Mouse (Mus musculus) embryonic facial prominence, embryonic 14.5 days (tissue): ENCODE measurements at regions not wholly inside any gene's neighbourhood (a gene's known extent, or its start where the extent isn't known, plus 50 kb on each side); places are given as distances from the start of the nearest gene placed in this dataset.

Source experiments
- ATAC-seq: fragments of 200-750 bp; cut with Nextera tagmentation; 2 replicates; pipeline ENCODE4 v1.8.0; 2017; ENCODE audit warnings: low read depth, moderate number of reproducible peaks, moderate TSS enrichment
- DNase-seq: peaks from one replicate; pipeline ENCODE4 v3.0.0-alpha.2; 2015; ENCODE audit warnings: low spot score
- H3K27ac ChIP-seq: fragments of 300-500 bp; sonication (generic); replicated peaks from 2 replicates; pipeline ENCODE4 v1.5.1; 2014; ENCODE audit warnings: low read depth, mild to moderate bottlenecking, low read length, moderate library complexity
- H3K27me3 ChIP-seq: fragments of 300-500 bp; sonication (generic); replicated peaks from 2 replicates; pipeline ENCODE4 v1.6.1; 2014; ENCODE audit warnings: low read length; ENCODE audit not compliant: control insufficient read depth, insufficient read depth
- H3K36me3 ChIP-seq: fragments of 300-500 bp; sonication (generic); 2 replicates; pipeline ENCODE4 v1.6.1; 2014; ENCODE audit warnings: low read length, mixed read lengths; ENCODE audit not compliant: control insufficient read depth, insufficient read depth
- H3K4me1 ChIP-seq: fragments of 300-500 bp; sonication (generic); 2 replicates; pipeline ENCODE4 v1.6.1; 2014; ENCODE audit warnings: antibody characterized with exemption, low read length; ENCODE audit not compliant: control insufficient read depth, insufficient read depth
- H3K4me2 ChIP-seq: fragments of 300-500 bp; sonication (generic); 2 replicates; pipeline ENCODE4 v1.6.1; 2014; ENCODE audit warnings: low read depth, mild to moderate bottlenecking, low read length, moderate library complexity, mixed read lengths
- H3K4me3 ChIP-seq: fragments of 300-500 bp; sonication (generic); 2 replicates; pipeline ENCODE4 v1.5.1; 2014; ENCODE audit warnings: low read depth, mild to moderate bottlenecking, low read length
- H3K9ac ChIP-seq: fragments of 300-500 bp; sonication (generic); 2 replicates; pipeline ENCODE4 v1.6.1; 2014; ENCODE audit warnings: low read depth, mild to moderate bottlenecking, low read length, moderate library complexity, mixed read lengths
- H3K9me3 ChIP-seq: fragments of 300-500 bp; sonication (generic); 2 replicates; pipeline ENCODE4 v1.6.1; 2016; ENCODE audit warnings: low read length; ENCODE audit not compliant: control insufficient read depth
- WGBS: fragments of 180-500 bp; shearing (Covaris S2); extraction: QIAGEN DNeasy Blood & Tissue Kit; methylation state at CpG from one replicate; pipeline ENCODE4 v1.1.7; 2014; 5-methylcytosine and 5-hydroxymethylcytosine counted together

GRCm38 (mm10) chr12:67326326-67326725, 104.0 kb upstream of the Mdga2 start:
- H3K36me3 ChIP-seq: no peaks in the 10 kb centered on the region
- no peak overlapping the region for H3K9ac ChIP-seq
- no peak overlapping the region for H3K27ac ChIP-seq
- ATAC-seq (no peak), DNase-seq (no peak)
- WGBS: 67% methylated on average over 2 of the region's 2 CpGs
- H3K27me3 ChIP-seq: no peaks in the 10 kb centered on the region
- no peak overlapping the region for H3K4me2 ChIP-seq
- H3K4me1 ChIP-seq: no peaks in the 10 kb centered on the region
- H3K9me3 ChIP-seq: no peaks in the 10 kb centered on the region
- H3K4me3 ChIP-seq: no peak overlapping the region

- no peak overlapping the region for H3K4me3 ChIP-seq
- H3K36me3 ChIP-seq: no peaks in the 10 kb centered on the region
- no peaks in the 10 kb centered on the region for H3K4me1 ChIP-seq
- H3K9me3 ChIP-seq: no peaks in the 10 kb centered on the region
- H3K27ac ChIP-seq: no peak overlapping the region
- no peak for DNase-seq
- 34% methylated on average over 1 of the region's 1 CpGs for WGBS
- H3K4me2 ChIP-seq: no peak overlapping the region
- ATAC-seq: no peak
- no peak overlapping the region for H3K9ac ChIP-seq
- H3K27me3 ChIP-seq: no peaks in the 10 kb centered on the region
These were observed 103.5 kb upstream of the Mdga2 start for GRCm38 (mm10) chr12:67325799-67326198.

GRCm38 (mm10) chr12:67325335-67325734, 103.0 kb upstream of the Mdga2 start:
- Histone ChIP-seq H3K36me3 (no peaks in the 10 kb centered on the region), H3K27ac (no peak overlapping the region), H3K27me3 (no peaks in the 10 kb centered on the region), H3K9ac (no peak overlapping the region), H3K9me3 (no peaks in the 10 kb centered on the region), H3K4me2 (no peak overlapping the region), H3K4me1 (no peaks in the 10 kb centered on the region), H3K4me3 (no peak overlapping the region)
- no peak for ATAC-seq
- DNase-seq: no peak
- 55% methylated on average over 4 of the region's 4 CpGs for WGBS

GRCm38 (mm10) chr12:67318687-67319086, 96.3 kb upstream of the Mdga2 start:
- no peaks in the 10 kb centered on the region for H3K27me3 ChIP-seq
- H3K27ac ChIP-seq: no peak overlapping the region
- H3K4me2 ChIP-seq: no peak overlapping the region
- H3K36me3 ChIP-seq: no peaks in the 10 kb centered on the region
- no peak for ATAC-seq
- H3K4me3 ChIP-seq: no peak overlapping the region
- no peaks in the 10 kb centered on the region for H3K4me1 ChIP-seq
- 51% methylated on average over 2 of the region's 2 CpGs for WGBS
- no peak for DNase-seq
- no peaks in the 10 kb centered on the region for H3K9me3 ChIP-seq
- no peak overlapping the region for H3K9ac ChIP-seq

- Histone ChIP-seq H3K27me3 (no peaks in the 10 kb centered on the region), H3K4me1 (no peaks in the 10 kb centered on the region), H3K9me3 (no peaks in the 10 kb centered on the region), H3K36me3 (no peaks in the 10 kb centered on the region), H3K4me2 (no peak overlapping the region), H3K9ac (no peak overlapping the region), H3K27ac (no peak overlapping the region), H3K4me3 (no peak overlapping the region)
- no peak for DNase-seq
- ATAC-seq: no peak
- 89% methylated on average over 1 of the region's 1 CpGs for WGBS
These were observed 77.9 kb upstream of the Mdga2 start for GRCm38 (mm10) chr12:67300245-67300644.

GRCm38 (mm10) chr12:67290054-67290453, 67.7 kb upstream of the Mdga2 start:
- 81% methylated on average over 2 of the region's 2 CpGs for WGBS
- no peak overlapping the region for H3K4me2 ChIP-seq
- no peaks in the 10 kb centered on the region for H3K4me1 ChIP-seq
- no peaks in the 10 kb centered on the region for H3K9me3 ChIP-seq
- DNase-seq: no peak
- no peaks in the 10 kb centered on the region for H3K27me3 ChIP-seq
- H3K4me3 ChIP-seq: no peak overlapping the region
- H3K27ac ChIP-seq: no peak overlapping the region
- H3K9ac ChIP-seq: no peak overlapping the region
- no peaks in the 10 kb centered on the region for H3K36me3 ChIP-seq
- ATAC-seq: no peak

GRCm38 (mm10) chr12:67272863-67273262, 50.5 kb upstream of the Mdga2 start:
- ATAC-seq (no peak), DNase-seq (no peak)
- no peaks in the 10 kb centered on the region for H3K27me3 ChIP-seq
- H3K4me1 ChIP-seq: no peaks in the 10 kb centered on the region
- H3K4me3 ChIP-seq: no peak overlapping the region
- H3K27ac ChIP-seq: no peak overlapping the region
- no peak overlapping the region for H3K9ac ChIP-seq
- no peaks in the 10 kb centered on the region for H3K9me3 ChIP-seq
- no peak overlapping the region for H3K4me2 ChIP-seq
- H3K36me3 ChIP-seq: no peaks in the 10 kb centered on the region

- no peak for DNase-seq
- 91% methylated on average over 1 of the region's 1 CpGs for WGBS
- Histone ChIP-seq H3K27ac (no peak overlapping the region), H3K27me3 (no peaks in the 10 kb centered on the region), H3K4me2 (no peak overlapping the region), H3K4me3 (no peak overlapping the region), H3K36me3 (no peaks in the 10 kb centered on the region), H3K4me1 (no peaks in the 10 kb centered on the region), H3K9me3 (no peaks in the 10 kb centered on the region), H3K9ac (no peak overlapping the region)
- ATAC-seq: no peak
These were observed 50.0 kb upstream of the Mdga2 start for GRCm38 (mm10) chr12:67272329-67272728.
